ENCODE assay signal across 10 mouse cellular contexts in genomic region chr10:53087811-53088210, GRCm38 (mm10).
A peak's percentile ranks its signal among the peaks of the same experiment; 100 is the strongest.
DNase-seq lines count a peak whose midpoint lies in the region; ATAC-seq and TF ChIP-seq lines count a peak whose summit lies in the region.
"Had no signal": no experiment of that assay in that cellular context is flagged by ENCODE, and none has a peak within 500 bp of the region (broad histone marks: within the 10 kb centered on the region; RNA-seq: fewer than 3 reads in every experiment).

No protein-coding gene starts in this region.

- H3K27me3 ChIP-seq in intestine, postnatal 0 days (replicated peaks; ENCODE audit: control insufficient read depth, insufficient read depth, low read length), result no peaks in the 10 kb centered on the region
- H3K27me3 ChIP-seq in intestine, embryonic 16.5 days (replicated peaks; ENCODE audit: control insufficient read depth, insufficient read depth, low read length), result no peaks in the 10 kb centered on the region
- no peaks in the 10 kb centered on the region for H3K27me3 ChIP-seq in embryonic facial prominence, embryonic 14.5 days (replicated peaks; ENCODE audit: control insufficient read depth, insufficient read depth, low read length)
- H3K27me3 ChIP-seq in neural tube, embryonic 15.5 days (replicated peaks), result no peaks in the 10 kb centered on the region

- peak; percentile 9 for DNase-seq in adrenal gland, postnatal 10 days
- DNase-seq in adrenal gland, postnatal 4 days (ENCODE audit: low spot score in 2 of 2), result no peak
- DNase-seq in 416B (ENCODE audit: low read depth), result peak; percentile 18
- peak; percentile 39 for DNase-seq in embryonic facial prominence, embryonic 14.5 days (ENCODE audit: low spot score)
- no peak for DNase-seq in spleen, adult 18-20 months
- DNase-seq: cerebellum, adult 9-11 months had no signal

- no peaks in the 10 kb centered on the region for H3K4me1 ChIP-seq in intestine, postnatal 0 days (replicated peaks; ENCODE audit: control insufficient read depth, insufficient read depth, low read length)
- H3K4me1 ChIP-seq in intestine, embryonic 16.5 days (ENCODE audit: control insufficient read depth, insufficient read depth, low read length), result no peaks in the 10 kb centered on the region
- H3K4me1 ChIP-seq in embryonic facial prominence, embryonic 14.5 days (ENCODE audit: control insufficient read depth, insufficient read depth, low read length), result no peaks in the 10 kb centered on the region
- H3K4me1 ChIP-seq in neural tube, embryonic 15.5 days, result no peaks in the 10 kb centered on the region

- H3K27ac ChIP-seq in intestine, postnatal 0 days (ENCODE audit: low read depth, low read length), result no peak overlapping the region
- H3K27ac ChIP-seq in intestine, embryonic 16.5 days (ENCODE audit: low read length), result no peak overlapping the region
- H3K27ac ChIP-seq in embryonic facial prominence, embryonic 14.5 days (replicated peaks; ENCODE audit: low read depth, low read length), result no peak overlapping the region
- no peak overlapping the region for H3K27ac ChIP-seq in neural tube, embryonic 15.5 days (replicated peaks)

- H3K4me3 ChIP-seq in intestine, postnatal 0 days (ENCODE audit: low read depth, low read length), result no peak overlapping the region
- H3K4me3 ChIP-seq in intestine, embryonic 16.5 days (ENCODE audit: low read length), result no peak overlapping the region
- no peak overlapping the region for H3K4me3 ChIP-seq in embryonic facial prominence, embryonic 14.5 days (ENCODE audit: low read depth, low read length)
- no peak overlapping the region for H3K4me3 ChIP-seq in neural tube, embryonic 15.5 days (replicated peaks)

- H3K4me2 ChIP-seq in intestine, postnatal 0 days (replicated peaks; ENCODE audit: low read depth), result no peak overlapping the region
- H3K4me2 ChIP-seq in intestine, embryonic 16.5 days (ENCODE audit: low read depth, low read length), result no peak overlapping the region
- no peak overlapping the region for H3K4me2 ChIP-seq in embryonic facial prominence, embryonic 14.5 days (ENCODE audit: low read depth, low read length)
- no peak overlapping the region for H3K4me2 ChIP-seq in neural tube, embryonic 15.5 days

- H3K9me3 ChIP-seq in intestine, postnatal 0 days (ENCODE audit: control insufficient read depth), result no peaks in the 10 kb centered on the region
- H3K9me3 ChIP-seq in intestine, embryonic 16.5 days (ENCODE audit: control insufficient read depth, low read length), result no peaks in the 10 kb centered on the region
- H3K9me3 ChIP-seq in embryonic facial prominence, embryonic 14.5 days (ENCODE audit: control insufficient read depth, low read length), result no peaks in the 10 kb centered on the region
- H3K9me3 ChIP-seq in neural tube, embryonic 15.5 days (replicated peaks), result no peaks in the 10 kb centered on the region

- peak; percentile 72 for TF ChIP-seq CTCF in intestine, postnatal 0 days (IDR thresholded peaks at IDR 0.05; ENCODE audit: low read depth)

- 73% methylated on average over 1 of the region's 1 CpGs for WGBS in intestine, postnatal 0 days
- WGBS in intestine, embryonic 16.5 days, result 55% methylated on average over 1 of the region's 1 CpGs
- WGBS in embryonic facial prominence, embryonic 14.5 days, result 64% methylated on average over 1 of the region's 1 CpGs
- WGBS in neural tube, embryonic 15.5 days, result 78% methylated on average over 1 of the region's 1 CpGs

- no peak overlapping the region for H3K9ac ChIP-seq in intestine, postnatal 0 days (ENCODE audit: low read depth, low read length)
- H3K9ac ChIP-seq in intestine, embryonic 16.5 days (ENCODE audit: low read depth, low read length), result no peak overlapping the region
- H3K9ac ChIP-seq in embryonic facial prominence, embryonic 14.5 days (ENCODE audit: low read depth, low read length), result no peak overlapping the region
- no peak overlapping the region for H3K9ac ChIP-seq in neural tube, embryonic 15.5 days (replicated peaks)

- no peaks in the 10 kb centered on the region for H3K36me3 ChIP-seq in intestine, postnatal 0 days (ENCODE audit: control insufficient read depth, insufficient read depth)
- no peaks in the 10 kb centered on the region for H3K36me3 ChIP-seq in intestine, embryonic 16.5 days (ENCODE audit: control insufficient read depth, insufficient read depth, low read length)
- H3K36me3 ChIP-seq in embryonic facial prominence, embryonic 14.5 days (ENCODE audit: control insufficient read depth, insufficient read depth, low read length), result no peaks in the 10 kb centered on the region
- no peaks in the 10 kb centered on the region for H3K36me3 ChIP-seq in neural tube, embryonic 15.5 days

- no peak for ATAC-seq in intestine, postnatal 0 days
- ATAC-seq in intestine, embryonic 16.5 days, result no peak
- no peak for ATAC-seq in embryonic facial prominence, embryonic 14.5 days (ENCODE audit: low read depth)
- ATAC-seq in neural tube, embryonic 15.5 days (ENCODE audit: low FRiP score), result no peak
- ATAC-seq: hindbrain, embryonic 16.5 days had no signal

Comparison
In these comparisons a context has a peak if more than half of its experiments do, and no peak if none do; other contexts are left out.
1. DNase-seq: peak in adrenal gland, postnatal 10 days (single experiment), 416B (single experiment) and embryonic facial prominence, embryonic 14.5 days (single experiment); none in adrenal gland, postnatal 4 days (0 of 2) and spleen, adult 18-20 months (0 of 2).